Mouse (Mus musculus) B cell, adult 2 months (primary cell): Measurements from ENCODE around the gene CN725425.

Source experiments
- DNase-seq, 2 experiments: peaks; one replicate each; pipeline ENCODE4 v3.0.0; 2022

The CN725425 gene

GRCm38 (mm10) chr15:91237294-91237693, 38.0 kb downstream of the CN725425 start:
- DNase-seq = no peak

DNA sequence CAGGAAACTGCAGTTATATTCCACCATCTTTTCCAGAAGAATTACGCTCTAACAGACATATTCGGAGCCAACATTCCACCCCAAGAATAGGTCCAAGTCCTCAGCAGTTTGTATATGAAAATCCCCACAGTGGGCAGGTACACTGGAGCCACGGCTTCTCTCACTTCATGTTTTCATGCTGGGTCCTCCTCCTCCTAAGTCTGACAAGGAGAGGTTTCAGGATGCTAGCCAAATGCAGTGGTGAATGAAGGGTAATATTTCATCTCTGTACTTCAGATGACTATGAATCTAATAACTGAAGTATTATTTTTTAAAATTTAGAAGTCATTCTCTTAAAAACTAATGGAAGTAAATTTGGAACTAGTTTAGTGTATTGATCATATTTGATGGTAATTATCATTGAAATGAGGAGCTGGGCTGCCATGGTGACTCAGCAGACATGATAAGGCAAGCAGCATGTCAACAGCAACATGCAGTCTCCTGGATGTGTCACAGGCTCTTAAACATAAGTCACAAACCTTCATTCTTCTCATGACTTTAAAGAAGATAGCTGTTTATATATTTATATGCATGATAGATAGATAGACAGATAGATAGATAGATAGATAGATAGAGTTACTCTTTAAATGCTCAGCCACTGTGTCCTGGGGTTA, 41.5 kb downstream of the CN725425 start:
- DNase-seq = no peak

DNA sequence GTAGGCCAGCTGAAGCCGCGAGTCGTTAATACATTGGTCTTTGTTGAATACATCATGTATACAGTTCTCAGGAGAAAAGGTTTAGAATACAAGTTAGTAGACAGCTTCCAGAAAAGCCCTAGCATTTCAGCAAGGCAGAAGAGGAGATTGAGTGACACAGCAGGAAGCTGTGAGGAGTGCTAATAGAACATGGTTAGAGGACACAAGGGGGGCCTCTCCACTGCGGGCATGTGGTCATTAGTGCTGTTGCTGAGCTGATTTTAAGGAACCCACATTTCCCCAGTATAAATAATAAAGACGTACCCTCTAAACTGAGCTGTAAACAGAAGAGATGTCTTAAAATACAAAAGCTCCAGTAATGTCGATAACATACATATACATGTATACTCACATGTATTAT, 51.5 kb downstream of the CN725425 start:
- no peak for DNase-seq

GRCm38 (mm10) chr15:91251544-91252408, 52.5 kb downstream of the CN725425 start:
- no peak for DNase-seq

GRCm38 (mm10) chr15:91252956-91253355, 53.7 kb downstream of the CN725425 start:
- no peak for DNase-seq

- DNase-seq = no peak
Observed at GRCm38 (mm10) chr15:91255308-91255707, 56.0 kb downstream of the CN725425 start.

DNA sequence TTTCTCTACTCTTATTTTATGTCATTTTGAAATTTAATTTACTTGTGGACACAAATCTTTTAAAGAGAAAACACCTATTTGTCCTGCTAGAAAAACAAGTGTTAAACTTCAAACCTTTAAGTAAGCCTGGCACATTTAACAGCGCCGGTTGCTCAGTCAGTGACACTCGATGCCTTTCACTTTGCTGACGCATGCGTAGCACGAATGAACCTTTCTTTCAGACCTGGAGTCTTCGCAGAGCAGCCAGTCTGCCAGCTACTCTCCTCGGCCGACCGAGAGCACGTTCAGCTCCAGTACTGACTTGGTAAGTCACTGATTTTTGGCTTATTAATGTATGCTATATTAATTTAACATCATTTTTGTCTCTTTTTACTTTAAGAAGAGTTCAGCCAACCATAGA, 57.8 kb downstream of the CN725425 start:
- DNase-seq = no peak

DNA sequence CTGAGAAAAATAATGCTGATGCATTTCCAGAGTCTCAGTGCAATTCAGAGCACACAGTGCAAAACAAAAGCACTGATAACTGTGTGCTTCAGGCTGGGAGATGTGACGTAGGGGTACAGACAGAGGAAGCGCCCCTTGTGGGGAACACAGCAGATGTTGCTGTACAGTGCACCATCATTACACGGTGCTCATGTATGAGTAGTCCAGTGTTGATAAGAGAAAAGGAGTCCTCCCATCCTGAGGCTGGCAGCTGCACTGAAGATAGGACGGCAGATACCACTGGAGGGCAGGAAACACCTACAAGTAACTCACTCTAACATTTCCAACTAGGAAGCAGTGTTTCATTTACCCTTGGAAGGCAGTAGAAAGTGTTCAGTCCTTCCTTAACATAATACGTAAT, 61.3 kb downstream of the CN725425 start:
- DNase-seq = no peak

DNA sequence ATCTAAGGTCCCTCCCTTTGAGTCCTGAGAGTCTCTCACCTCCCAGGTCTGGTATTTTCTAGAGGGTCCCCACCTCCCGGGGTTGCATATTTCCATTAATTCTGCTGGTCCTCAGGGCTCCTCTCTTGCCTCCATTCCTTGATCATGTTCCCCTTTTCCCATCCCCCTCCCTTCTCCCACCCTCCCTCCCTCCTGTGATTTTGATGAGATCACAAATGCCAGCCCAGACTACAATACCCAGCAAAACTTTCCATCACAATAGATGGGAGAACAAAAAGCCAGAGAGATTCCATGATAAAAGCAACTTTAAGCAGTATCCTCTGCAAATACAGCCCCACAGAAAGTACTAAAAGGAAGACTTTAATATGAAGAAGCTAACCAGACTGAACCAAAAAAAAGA, 64.6 kb downstream of the CN725425 start:
- no peak for DNase-seq

DNA sequence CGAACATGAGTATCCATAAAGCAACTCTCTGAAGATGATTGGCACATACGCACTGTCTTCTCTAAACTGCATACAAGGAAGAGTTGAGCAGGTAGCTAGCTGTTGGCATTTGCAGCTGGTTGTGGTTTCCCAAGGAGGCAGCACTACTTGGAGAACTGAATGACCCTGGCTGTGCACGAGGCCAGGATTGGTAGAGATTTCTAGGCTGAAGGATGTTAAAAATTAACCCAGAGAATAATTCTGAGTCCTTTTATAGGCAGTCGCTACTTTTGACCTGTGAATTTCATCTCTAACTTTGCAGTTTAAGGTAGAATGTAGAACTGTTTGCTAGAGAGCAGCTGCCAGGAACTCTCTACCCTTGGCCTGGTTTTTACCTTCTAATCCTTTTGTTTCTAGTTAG, 69.2 kb downstream of the CN725425 start:
- DNase-seq = no peak

DNA sequence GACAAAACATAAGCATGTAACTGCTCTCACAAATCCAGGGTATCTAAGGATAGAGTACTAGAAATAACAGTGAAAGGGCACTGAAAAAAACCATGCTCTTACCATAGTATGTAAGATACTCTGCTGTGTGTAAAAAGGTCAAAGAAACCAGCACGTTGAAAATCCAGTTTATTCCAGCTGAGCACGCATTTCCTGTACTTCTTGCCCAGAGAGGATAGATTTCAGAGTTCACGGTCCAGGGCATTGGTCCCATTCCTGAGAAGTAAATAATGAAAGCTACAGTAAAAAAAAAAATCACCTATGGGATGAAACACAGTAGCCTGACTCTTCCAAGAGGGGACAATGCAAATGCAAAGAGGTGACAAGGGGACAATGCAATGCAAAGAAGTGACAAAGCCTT, 76.7 kb downstream of the CN725425 start:
- no peak for DNase-seq

- no peak for DNase-seq
Observed at GRCm38 (mm10) chr15:91279571-91279970, 80.3 kb downstream of the CN725425 start.

DNA sequence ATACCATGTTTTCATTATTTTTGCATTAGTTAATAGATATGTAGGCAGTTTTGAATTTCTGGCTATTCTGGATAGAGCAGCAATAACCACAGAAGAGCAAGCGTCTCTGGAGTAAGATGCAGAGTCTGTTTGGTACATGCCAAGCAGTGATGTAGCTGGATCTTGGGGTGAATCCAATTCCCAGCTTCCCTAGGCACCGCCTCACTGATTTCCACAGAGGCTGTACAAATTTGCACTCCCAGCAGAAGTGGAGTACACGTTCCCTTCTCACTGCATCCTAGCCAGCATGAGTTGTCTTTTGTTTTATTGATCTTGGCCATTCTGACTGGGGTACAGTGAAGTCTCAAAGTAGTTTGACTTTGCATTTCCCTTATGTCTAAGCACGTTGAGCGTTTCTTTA, 82.2 kb downstream of the CN725425 start:
- no peak for DNase-seq

DNA sequence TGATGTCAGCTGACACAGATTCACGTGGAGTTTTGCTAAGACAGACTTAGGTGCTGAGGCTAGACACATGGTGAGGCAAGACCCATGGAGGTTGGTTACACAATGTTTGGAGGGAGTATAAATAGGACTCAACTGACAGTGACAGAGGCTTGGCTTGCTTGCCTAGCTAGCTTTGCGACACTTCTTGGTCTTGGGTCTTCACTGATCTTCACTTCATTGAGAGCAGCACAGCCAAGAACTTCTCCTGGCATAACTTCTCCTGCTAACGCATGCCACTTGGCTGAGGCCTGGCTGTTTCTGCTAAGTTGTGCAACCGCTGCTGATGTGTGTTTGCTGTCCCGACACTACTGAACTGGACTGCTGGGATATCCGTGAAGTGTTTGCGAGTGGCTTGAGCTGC, 83.5 kb downstream of the CN725425 start:
- no peak for DNase-seq

- no peak for DNase-seq
Observed at GRCm38 (mm10) chr15:91283418-91283817, 84.1 kb downstream of the CN725425 start.

DNA sequence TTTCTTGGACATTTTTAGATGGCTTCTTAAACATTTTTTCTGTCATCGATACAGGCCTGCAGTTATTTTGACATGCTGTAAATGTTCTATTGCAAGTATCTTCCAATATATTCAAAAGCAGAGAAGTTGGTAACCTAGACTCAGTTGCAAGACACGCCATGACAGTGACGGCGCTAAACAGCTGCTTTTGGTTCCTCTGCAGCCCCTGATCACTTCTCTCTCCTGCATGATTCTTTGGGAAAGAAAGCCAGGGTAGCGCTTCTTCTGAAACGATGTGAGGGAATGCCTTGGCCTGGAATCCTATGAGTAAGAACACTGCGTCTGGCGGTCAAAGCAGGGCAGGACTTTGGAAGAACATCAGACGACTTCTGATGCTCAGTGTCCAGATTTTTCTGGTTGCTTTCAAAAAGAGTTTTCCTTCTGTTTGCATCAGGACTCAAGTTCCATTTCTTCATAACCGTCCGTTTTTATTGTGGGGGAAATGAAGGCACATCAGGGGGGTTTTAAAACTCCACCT, 100.1 kb downstream of the CN725425 start:
- DNase-seq = no peak

- DNase-seq = peak; percentile 76 to 77
Observed at GRCm38 (mm10) chr15:91301366-91301765, 102.1 kb downstream of the CN725425 start.

DNA sequence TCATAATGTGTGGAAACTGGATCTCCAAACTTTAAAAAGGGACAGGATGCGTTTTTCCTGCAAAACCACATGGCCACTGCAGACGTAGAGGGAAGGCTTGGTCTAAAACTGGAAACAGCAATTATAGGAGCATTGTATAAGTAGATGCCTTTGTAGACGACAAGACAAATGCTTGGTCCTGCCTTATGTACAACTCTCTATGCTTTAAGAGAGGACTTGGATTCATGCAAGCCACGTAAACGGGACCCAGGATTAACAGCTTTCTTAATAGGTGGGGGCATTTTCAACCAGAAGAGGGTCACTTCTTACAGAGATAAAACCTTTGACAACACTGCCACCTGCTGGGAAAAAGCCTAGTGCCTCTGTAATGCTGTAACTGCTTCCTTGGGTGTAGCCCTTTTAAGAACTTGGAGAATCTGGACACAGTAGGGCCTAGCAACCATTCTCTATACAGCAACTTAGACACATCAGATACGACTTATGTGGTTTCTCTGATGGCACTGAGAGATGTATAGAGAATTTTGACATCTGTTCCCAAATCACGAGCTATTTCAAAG, 105.1 kb downstream of the CN725425 start:
- DNase-seq = no peak
